Mouse (Mus musculus) neural tube, embryonic 10.5 days (tissue): Measurements from ENCODE around the gene Gas6.

ENCODE experiments used
- DNase-seq: peaks from one replicate; pipeline ENCODE4 v3.0.0-alpha.2; 2017; ENCODE audit warnings: low spot score; ENCODE audit errors: extremely low spot score

The Gas6 gene

GRCm38 (mm10) chr8:13507284-13507937, 13.1 kb upstream of the Gas6 start:
- DNase-seq, result no peak

GRCm38 (mm10) chr8:13506849-13507248, 12.6 kb upstream of the Gas6 start:
- no peak for DNase-seq

GRCm38 (mm10) chr8:13504894-13505674, 10.8 kb upstream of the Gas6 start:
- DNase-seq, result no peak

DNA sequence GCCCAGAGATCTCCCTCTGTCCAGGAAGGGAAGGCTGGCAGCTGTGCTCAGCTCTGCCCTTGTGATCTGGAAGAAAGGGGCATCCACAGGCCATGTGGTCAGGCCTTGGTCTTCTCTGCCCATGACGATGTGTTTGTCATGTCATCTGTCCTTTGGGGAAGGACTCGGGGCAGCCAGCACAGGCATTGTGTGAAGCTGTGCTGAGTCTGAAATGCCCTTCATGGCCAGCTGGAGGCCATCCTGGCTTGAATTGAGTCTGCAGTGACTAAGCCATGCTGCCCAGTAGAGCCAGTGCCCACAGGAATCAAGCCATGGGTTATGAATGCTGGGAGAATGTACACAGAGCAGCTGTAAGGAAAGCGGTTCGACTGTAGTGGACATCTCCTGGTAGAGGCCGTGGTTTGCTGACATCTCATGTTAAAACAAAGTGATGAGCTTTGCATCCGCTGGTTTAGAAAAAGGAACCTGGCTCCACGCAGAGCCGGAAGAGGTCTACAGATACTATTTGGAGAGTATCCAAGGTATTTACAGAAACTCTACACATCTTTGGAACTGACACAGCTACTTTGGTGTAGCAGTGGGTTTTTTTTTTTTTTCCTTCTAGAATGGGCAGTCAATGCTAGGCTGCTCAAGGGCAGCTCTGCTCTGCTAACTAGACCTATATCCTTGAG, 9.8 kb upstream of the Gas6 start:
- DNase-seq, result no peak

- no peak for DNase-seq
Measured at GRCm38 (mm10) chr8:13501221-13501620, 6.9 kb upstream of the Gas6 start.

DNA sequence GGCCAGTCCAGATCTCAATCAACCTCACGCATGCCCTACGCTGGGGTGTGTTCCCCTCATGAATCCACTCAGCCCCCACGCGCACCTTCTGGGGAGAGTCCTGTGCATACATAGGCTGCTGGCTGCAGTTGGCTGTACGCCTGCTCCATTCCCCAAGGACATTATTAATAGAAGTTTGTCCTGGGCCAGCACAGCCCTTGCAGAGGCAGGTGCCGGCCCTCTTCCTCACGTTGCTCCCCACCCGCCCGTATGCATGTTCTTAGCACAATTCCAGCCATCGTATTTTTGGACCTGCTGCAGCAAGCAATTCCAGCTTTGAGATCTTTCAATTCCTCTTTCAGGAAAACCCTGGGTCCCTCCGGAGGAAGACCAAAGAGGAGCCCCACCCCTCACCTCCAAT, 1.3 kb downstream of the Gas6 start:
- no peak for DNase-seq

- no peak for DNase-seq
Measured at GRCm38 (mm10) chr8:13492198-13492995, 1.9 kb downstream of the Gas6 start.

- no peak for DNase-seq
Measured at GRCm38 (mm10) chr8:13491491-13492010, 2.7 kb downstream of the Gas6 start.

DNA sequence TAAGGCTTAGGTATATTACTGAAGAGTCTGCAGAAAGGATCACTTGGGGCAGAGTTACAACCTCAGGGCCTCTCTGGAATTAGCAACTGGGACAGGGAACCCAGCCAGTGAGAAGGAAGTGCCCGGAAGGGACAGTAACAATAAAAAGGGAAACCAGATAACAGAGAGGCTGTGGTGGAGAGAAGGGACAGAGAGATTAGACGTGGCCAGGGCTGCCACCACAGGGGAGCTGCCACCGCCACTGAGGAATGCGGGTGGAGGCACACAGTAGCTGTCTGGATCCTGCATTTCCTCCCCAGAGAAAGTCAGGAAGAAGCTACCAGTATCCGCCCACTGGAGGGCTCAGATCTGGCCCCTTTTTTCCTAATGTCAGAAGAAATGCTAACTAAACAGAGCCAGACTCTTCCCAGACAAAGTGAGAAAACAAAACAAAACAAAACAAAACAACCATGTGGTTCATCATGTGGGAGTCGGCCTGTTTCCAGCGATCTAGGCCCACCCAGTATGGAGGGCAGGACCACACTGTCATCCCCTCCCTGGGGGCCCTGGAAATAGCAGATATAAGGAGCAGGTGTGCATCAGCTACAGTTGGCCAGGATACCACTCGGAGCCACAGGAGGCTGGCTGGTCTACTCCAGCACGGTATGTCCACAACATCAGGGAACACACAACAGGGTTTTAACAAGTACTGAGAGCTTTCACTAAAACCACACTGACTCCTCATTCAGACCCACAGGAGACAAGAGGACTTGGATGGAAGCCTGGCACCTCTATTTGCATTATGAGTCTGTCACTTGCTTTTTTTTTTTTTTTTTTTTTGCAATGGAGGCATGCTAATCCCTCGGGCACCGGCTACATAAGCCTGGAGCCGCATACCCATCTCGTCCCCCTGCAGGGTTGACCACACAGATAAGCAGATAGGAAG, 4.0 kb downstream of the Gas6 start:
- DNase-seq, result no peak

DNA sequence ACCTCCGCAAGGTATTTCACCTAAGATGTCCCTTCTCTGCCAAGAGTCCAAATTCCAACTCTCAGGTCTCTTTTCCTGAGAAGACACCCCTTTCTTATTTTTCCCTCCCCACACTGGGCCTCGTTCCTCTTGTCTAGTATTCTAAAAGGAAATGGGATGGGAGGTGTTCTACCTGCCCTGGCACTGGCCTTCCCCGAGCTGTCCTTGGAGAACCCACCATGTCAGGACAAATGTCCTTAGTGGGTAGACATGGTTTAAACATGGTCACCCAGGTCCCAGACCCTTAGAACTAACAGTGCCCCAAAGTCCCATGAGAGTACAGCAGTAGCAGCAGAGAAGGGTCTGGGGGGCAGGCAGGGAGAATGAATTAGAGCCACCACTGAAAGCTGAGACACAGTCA, 4.9 kb downstream of the Gas6 start:
- no peak for DNase-seq

DNA sequence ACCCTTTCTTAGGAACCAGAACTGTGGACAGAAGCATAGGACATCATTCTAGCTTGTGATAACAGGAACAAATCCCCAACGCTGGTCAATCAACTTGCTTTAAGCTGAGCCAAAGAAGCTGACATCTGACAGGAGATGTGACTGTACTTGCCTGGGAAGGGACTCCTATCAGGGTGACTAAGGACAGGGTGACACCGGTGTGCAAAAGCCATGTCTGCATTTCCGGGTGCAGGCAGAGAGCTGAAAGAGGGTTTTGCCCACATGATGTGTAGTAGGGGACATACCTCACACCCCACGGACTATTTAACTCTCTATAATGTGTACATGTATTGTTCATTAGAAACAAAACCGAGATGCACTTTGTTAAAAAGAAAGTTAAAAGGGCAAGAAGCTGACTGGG, 11.1 kb downstream of the Gas6 start:
- no peak for DNase-seq

DNA sequence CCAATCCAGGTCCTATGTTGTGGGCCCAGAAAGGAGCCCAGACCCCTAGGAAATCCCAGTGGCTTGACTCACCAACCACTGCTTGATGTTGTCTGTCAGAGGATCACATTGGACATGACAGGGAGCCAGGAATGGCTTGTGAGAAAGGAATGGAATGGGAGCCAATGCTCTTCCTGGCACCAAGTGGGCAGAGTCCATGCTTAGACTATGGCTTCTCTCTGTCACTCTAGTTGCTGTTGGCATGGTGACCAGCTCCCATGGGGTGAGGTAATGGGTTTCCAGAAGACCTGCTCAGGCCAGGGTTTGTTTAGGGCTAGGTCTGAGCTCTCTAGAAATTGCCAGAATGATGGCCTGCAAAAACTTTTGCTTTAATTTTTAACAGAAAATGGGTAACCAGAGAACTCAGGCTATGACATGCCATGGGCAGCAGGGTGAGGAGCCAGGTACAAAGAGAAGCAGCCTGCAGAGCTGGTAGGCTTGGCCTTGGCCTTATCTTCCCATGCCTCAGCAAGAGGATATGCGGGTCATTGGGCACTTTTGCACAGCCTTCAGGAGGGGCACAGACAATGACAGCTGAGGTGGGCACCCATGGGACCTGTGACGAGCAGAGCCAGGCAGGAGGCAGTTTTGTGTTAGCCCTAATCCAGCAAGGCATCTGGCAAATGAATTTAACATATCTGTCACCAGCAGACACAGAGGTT, 12.0 kb downstream of the Gas6 start:
- no peak for DNase-seq

GRCm38 (mm10) chr8:13481596-13481995, 12.7 kb downstream of the Gas6 start:
- no peak for DNase-seq

- no peak for DNase-seq
Measured at GRCm38 (mm10) chr8:13481089-13481554, 13.2 kb downstream of the Gas6 start.

DNA sequence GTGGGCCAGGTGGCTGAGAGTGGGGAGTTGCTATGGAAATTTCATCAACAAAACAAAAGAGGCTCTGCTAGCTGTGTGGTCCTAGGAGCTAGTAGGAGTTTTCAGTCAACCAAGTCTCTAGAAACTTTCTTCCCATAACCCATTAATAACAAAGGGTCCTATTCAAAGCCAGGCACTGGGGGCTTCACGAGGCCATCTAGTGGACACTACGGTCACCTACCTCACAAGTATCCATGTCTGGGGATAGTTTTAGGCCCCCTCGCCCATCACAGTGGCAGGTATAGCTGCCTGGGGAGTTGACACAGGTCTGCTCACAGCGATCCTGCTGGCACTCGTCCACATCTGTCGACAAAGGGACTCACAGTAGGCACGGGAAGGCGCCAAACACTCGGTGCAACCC, 18.4 kb downstream of the Gas6 start:
- DNase-seq, result no peak

DNA sequence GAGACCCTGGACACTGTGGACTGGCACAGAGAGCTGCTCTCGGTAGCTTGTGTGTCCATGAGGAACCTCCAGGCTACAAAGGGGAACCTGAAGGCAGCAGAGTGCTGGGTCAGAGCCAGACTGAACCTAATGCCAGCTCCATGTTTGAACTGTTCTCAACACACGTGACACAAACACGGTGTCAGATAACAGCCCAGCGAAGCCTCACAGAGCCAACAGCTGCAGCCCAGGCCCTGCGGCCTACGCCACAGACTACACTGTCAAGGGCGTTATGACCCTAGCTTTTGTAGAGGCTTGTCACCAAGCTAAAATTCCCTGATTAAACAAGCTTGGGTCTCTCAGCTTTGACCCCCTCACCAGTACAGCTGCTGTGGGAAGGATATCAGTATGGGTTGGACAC, 22.0 kb downstream of the Gas6 start:
- DNase-seq, result no peak

DNA sequence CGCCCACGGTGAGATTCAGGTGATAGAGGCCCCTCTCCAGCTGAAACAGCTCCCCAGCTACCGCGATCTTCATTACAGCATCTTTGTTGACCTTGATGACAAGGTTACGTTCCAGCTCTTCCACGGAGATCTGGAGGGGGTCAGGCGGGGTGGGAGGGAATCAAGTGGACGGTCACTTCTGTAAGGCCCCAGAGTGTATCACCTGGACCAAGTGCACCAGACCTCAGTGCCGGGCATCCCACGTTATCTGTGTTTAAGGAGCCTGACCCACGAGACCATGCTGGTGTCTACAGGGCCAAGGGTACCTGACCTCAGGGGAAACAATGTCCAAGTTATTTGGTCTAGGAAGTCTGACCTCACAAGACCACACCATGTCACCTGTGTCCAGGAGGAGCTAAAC, 22.8 kb downstream of the Gas6 start:
- DNase-seq, result no peak

- DNase-seq, result no peak
Measured at GRCm38 (mm10) chr8:13468737-13469136, 25.6 kb downstream of the Gas6 start.

GRCm38 (mm10) chr8:13466989-13467388, 27.3 kb downstream of the Gas6 start:
- DNase-seq, result no peak

DNA sequence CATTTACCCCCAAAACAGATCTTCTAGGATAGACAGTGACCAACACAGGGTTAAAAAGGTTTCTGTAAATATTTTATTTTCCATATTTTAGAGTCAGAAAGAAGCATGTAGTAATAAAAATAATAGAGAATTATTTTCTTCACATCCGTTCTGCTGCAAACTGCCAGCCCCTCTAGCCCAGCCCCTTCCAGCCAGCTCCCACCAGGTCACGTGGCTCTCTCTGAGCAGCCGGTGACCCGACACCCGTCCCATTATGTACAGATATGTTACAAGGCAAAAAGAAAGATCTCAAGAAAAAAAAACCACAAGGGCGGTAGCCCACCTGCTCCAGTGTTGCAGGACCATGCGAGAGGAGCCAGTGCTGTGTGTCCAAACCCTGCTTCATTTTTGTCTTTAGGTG, 29.0 kb downstream of the Gas6 start:
- DNase-seq, result no peak
